Mouse (Mus musculus): Measurements from ENCODE around the gene Ddx10. TPM values are rescaled to one million over a fixed set of nuclear protein-coding genes. Genes with fewer than 3 reads are reported as not detected.

Gene Ddx10
- polyA plus RNA-seq, 1 experiment from 2014 or later, result 26.6 TPM

DNA sequence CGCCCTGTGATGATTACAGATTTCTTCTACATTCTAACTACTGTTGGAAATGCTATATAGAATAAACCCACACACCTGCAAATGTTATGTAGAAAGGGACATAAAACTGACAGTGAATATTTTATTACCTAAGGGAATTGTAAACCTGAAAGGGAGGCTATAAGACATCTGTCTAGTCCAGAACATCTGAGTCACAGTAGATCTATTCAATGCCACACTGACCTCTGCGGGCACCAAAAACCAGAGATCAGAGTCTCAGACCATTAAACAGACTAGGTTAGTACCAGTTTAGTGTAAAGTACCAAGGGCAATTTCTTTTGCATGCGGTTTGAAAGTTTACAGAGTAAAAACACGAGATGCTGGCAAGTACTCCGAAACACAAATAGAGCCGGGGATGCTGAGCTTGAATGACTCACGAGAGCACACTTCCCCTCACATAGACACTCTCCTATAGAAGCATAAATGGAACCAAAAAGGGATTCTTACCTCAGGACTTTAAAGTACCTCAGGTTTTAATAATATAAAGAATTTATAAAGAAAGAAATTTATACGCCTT lies 107.2 kb downstream of the Ddx10 start:
- Histone ChIP-seq H3K27ac (no peak overlapping the region), H3K9ac (no peak overlapping the region), H3K4me1 (no peaks in the 10 kb centered on the region), H3K4me2 (no peak overlapping the region), H3K9me3 (no peaks in the 10 kb centered on the region), H3K4me3 (replicated peaks) (no peak overlapping the region), H3K36me3 (replicated peaks) (no peaks in the 10 kb centered on the region), H3K27me3 (no peaks in the 10 kb centered on the region)
- ATAC-seq (ENCODE audit: low FRiP score), result no peak
- 91% methylated on average over 8 of the region's 8 CpGs for WGBS

DNA sequence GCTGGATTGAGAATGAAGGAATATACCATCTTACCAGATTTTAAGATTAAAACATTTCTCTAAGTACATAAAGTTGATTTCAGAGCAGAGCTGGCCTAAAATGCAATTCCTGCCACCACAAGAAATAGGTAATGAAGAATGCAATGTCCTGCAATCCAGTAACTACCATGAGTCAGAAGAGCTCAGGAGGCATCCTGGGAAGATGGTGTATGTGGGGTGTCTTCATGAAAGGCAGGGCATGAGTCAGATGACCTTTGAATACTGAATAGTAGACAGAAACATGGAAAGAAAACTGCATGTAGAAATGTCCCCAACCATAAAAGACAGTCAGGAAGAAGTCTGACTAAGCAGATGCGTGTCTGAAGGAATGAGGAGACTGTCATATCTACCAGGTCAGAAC lies 115.0 kb downstream of the Ddx10 start:
- WGBS, result 95% methylated on average over 1 of the region's 1 CpGs
- Histone ChIP-seq H3K9ac (no peak overlapping the region), H3K9me3 (no peaks in the 10 kb centered on the region), H3K27me3 (no peaks in the 10 kb centered on the region), H3K36me3 (replicated peaks) (no peaks in the 10 kb centered on the region), H3K4me2 (no peak overlapping the region), H3K4me3 (replicated peaks) (no peak overlapping the region), H3K27ac (no peak overlapping the region), H3K4me1 (no peaks in the 10 kb centered on the region)
- ATAC-seq (ENCODE audit: low FRiP score), result no peak

DNA sequence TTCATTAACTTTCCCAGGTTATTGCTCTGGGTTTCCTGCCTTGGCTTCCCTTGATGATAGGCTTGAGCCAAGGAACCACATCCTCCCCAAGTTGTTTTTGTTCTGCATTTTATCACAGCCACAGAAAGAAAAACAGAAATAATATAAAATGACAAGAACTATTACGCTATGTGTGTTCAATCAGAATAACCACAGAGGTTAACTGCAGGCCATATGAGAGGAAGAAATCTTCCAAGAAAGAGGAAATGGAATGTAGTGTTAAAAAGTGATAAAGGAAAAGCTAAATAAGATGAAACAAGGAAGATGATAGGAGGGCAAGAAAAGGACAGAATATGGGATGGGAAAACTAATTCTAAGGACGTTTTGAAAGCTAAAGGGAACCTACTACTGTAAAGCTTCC lies 117.4 kb downstream of the Ddx10 start:
- no peak overlapping the region for H3K9ac ChIP-seq
- H3K4me3 ChIP-seq (replicated peaks), result no peak overlapping the region
- WGBS, result 93% methylated on average over 2 of the region's 2 CpGs
- H3K27me3 ChIP-seq, result no peaks in the 10 kb centered on the region
- no peak overlapping the region for H3K27ac ChIP-seq
- H3K9me3 ChIP-seq, result no peaks in the 10 kb centered on the region
- ATAC-seq (ENCODE audit: low FRiP score), result no peak
- no peak overlapping the region for H3K4me2 ChIP-seq
- H3K4me1 ChIP-seq, result no peaks in the 10 kb centered on the region
- H3K36me3 ChIP-seq (replicated peaks), result no peaks in the 10 kb centered on the region

DNA sequence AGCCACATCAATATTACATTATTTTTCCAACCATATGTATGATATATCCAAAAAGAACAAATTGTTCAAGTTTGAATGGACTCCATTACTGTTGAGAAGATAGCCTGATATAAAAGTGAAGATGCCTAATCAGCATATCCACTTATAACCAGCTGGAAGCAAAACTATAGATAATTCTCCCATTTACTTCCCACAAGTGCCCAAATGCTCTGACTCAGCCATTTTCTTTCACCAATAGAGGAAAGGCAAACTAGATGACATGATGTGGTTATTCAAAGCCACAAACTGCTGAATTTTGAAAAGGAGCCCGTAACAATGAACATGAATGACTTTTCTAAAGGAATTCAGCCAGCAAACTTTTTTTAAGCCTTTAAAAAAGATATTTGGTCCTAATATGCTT lies 146.8 kb downstream of the Ddx10 start:
- ATAC-seq (ENCODE audit: low FRiP score), result no peak
- Histone ChIP-seq H3K4me2 (no peak overlapping the region), H3K9ac (no peak overlapping the region), H3K9me3 (no peaks in the 10 kb centered on the region), H3K4me3 (replicated peaks) (no peak overlapping the region), H3K27ac (no peak overlapping the region), H3K27me3 (no peaks in the 10 kb centered on the region), H3K36me3 (replicated peaks) (no peaks in the 10 kb centered on the region), H3K4me1 (no peaks in the 10 kb centered on the region)
- 86% methylated on average over 1 of the region's 1 CpGs for WGBS

DNA sequence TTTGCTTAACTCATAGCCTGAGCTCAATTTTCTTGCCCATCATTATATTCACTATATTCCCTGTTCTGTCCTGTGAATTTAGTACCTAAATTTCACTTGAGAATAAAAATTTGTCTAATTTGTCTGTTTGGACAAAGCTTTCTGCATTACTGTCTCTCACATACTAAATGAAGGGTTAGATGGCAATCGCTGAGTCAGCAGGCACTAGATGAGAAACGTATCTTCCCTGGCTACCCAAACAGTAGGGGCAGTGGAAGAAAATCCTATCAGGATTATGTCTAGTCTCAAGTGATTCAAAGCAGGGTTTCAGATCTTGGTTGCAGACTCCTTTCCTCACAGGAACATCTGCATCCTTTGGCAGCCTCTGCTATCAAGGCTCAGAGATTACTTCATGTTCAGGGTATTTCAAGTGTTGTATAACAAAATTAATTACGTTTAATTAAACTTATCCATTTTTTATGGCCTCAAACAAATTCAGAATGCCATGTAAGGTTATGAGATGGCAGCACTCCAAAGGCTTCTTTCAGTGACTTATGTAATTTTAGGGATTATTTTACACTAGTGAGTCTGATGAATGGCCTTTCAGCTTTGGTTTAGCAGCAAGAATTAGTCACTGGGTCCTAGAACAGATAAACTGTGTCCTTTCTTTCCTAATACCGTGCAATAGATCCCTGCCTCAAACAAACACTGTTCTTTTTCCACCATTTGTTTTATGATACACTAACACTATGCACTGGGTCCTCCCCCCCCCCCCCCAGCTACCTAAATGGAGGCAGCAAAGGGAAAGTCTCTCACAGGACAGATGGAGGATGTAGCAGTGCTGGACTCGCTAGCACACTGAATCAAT lies 152.3 kb downstream of the Ddx10 start:
- H3K9ac ChIP-seq, result no peak overlapping the region
- no peak overlapping the region for H3K4me3 ChIP-seq (replicated peaks)
- H3K9me3 ChIP-seq, result no peaks in the 10 kb centered on the region
- 82% methylated on average over 5 of the region's 5 CpGs for WGBS
- no peak overlapping the region for H3K27ac ChIP-seq
- no peaks in the 10 kb centered on the region for H3K27me3 ChIP-seq
- no peak for ATAC-seq (ENCODE audit: low FRiP score)
- H3K4me2 ChIP-seq, result no peak overlapping the region
- H3K4me1 ChIP-seq, result no peaks in the 10 kb centered on the region
- no peaks in the 10 kb centered on the region for H3K36me3 ChIP-seq (replicated peaks)

DNA sequence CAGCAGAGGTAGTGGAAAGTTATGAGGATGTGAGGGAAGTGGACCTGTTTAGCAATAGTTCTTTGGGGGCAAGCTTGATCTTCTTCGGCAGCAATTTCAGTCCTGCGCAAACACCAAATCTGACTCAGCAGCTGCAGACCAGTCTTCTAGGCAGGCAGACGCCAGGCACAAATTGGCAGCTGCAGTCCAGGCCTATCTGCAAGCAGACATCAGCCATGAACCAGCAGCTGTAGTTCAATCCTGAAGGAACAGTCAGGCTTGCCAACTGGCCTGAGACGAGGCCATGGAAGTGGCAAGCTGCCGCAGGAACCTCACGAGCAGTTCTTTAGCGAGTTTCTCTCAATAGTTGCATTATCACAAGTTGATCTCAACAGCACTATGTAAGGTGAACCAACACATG lies 153.3 kb downstream of the Ddx10 start:
- Histone ChIP-seq H3K27ac (no peak overlapping the region), H3K9ac (no peak overlapping the region), H3K4me3 (replicated peaks) (no peak overlapping the region), H3K9me3 (no peaks in the 10 kb centered on the region), H3K27me3 (no peaks in the 10 kb centered on the region), H3K36me3 (replicated peaks) (no peaks in the 10 kb centered on the region), H3K4me1 (no peaks in the 10 kb centered on the region), H3K4me2 (no peak overlapping the region)
- ATAC-seq (ENCODE audit: low FRiP score), result no peak
- WGBS, result 98% methylated on average over 7 of the region's 7 CpGs

DNA sequence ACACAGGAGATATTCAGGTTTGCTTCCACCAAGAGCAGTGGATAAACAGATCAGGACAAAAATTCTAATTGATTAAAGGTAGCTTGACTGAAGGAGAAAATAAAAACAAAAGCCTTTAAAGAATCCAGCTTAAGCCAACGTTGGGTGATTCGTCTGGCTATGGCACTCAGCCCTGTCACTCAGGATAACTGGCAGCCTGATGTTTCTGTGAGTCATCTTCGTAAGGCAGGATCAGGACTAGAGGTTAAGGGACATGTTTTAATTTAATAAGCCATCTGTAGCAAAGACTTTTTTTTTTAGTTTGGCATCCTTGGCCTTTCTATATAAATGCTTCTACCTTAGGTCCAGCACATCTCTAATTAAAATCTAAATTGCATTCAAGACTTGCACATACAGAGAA lies 170.2 kb downstream of the Ddx10 start:
- no peaks in the 10 kb centered on the region for H3K27me3 ChIP-seq
- no peaks in the 10 kb centered on the region for H3K36me3 ChIP-seq (replicated peaks)
- no peak for ATAC-seq (ENCODE audit: low FRiP score)
- WGBS, result 59% methylated on average over 3 of the region's 3 CpGs
- H3K4me3 ChIP-seq (replicated peaks), result no peak overlapping the region
- H3K9me3 ChIP-seq, result no peaks in the 10 kb centered on the region
- no peak overlapping the region for H3K4me2 ChIP-seq
- H3K27ac ChIP-seq, result no peak overlapping the region
- no peaks in the 10 kb centered on the region for H3K4me1 ChIP-seq
- no peak overlapping the region for H3K9ac ChIP-seq

DNA sequence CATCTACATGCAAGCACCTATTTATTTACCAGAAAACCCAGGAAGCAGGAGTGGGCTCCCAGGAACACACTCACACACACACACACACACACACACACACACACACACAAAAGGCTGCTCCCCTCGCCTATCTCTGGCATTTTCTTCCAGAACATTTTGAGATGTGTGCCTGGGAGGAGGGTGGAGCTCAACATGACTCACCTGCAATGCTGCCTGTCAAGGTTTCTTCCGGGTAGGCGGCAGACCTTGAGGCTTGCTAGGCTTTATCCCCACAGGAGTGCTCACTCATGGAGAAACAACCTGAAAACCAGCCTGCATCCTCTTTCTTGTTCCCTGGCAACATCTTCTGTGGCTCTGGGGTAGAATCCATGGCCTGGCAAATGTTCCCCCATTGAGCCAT lies 171.9 kb downstream of the Ddx10 start:
- Histone ChIP-seq H3K27ac (no peak overlapping the region), H3K9me3 (no peaks in the 10 kb centered on the region), H3K4me1 (no peaks in the 10 kb centered on the region), H3K4me3 (replicated peaks) (no peak overlapping the region), H3K9ac (no peak overlapping the region), H3K36me3 (replicated peaks) (no peaks in the 10 kb centered on the region), H3K27me3 (no peaks in the 10 kb centered on the region), H3K4me2 (no peak overlapping the region)
- no peak for ATAC-seq (ENCODE audit: low FRiP score)
- WGBS, result 90% methylated on average over 3 of the region's 3 CpGs

DNA sequence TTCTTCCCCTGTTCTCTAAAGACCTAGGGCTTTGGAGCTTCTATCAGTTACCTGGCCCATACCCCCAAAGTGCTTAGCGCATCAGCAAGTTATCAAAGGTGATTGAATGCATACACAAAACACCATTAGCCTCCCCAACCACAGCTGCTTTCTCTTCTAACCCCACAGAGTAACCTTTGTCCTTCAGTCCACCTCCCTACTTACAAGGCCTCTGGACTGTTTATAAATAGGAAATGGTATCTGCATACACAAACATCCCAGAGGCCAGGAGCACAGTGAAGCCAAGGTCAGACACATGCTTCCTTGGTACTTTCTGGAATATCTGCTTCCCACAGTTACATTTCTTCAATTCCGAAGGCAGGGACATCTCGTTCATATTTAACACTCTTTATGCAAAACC lies 173.4 kb downstream of the Ddx10 start:
- no peak overlapping the region for H3K9ac ChIP-seq
- H3K27ac ChIP-seq, result no peak overlapping the region
- WGBS, result 93% methylated on average over 3 of the region's 3 CpGs
- no peak for ATAC-seq (ENCODE audit: low FRiP score)
- H3K27me3 ChIP-seq, result no peaks in the 10 kb centered on the region
- no peaks in the 10 kb centered on the region for H3K4me1 ChIP-seq
- H3K4me3 ChIP-seq (replicated peaks), result no peak overlapping the region
- no peaks in the 10 kb centered on the region for H3K9me3 ChIP-seq
- H3K4me2 ChIP-seq, result no peak overlapping the region
- no peaks in the 10 kb centered on the region for H3K36me3 ChIP-seq (replicated peaks)

DNA sequence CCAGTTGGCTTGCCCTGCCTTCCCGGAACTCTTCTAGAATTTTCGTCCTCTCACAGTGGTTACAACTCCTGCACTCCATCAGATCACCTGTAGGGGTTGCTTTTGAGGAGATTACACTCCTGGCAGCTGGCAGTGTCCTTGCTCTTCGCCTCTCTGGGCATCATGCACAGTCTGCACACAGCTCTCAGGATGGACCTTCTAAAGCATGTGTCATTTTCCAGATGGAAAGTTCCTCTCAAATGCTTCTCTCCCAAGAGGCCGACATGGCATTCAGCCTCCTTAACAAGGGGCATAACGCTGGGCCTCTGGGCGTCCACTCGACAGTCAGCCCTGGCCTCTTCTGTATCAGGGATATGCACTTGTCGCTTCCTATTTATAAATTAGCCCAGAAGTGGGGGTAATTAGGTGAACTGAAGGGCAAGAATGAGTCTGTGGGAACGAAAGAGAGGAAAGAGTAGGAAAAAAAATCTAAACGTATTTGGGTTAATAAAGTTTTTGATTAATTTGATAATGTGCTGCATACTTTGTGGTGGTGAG lies 174.2 kb downstream of the Ddx10 start:
- 89% methylated on average over 10 of the region's 10 CpGs for WGBS
- no peak overlapping the region for H3K4me3 ChIP-seq (replicated peaks)
- H3K36me3 ChIP-seq (replicated peaks), result no peaks in the 10 kb centered on the region
- no peaks in the 10 kb centered on the region for H3K4me1 ChIP-seq
- no peaks in the 10 kb centered on the region for H3K9me3 ChIP-seq
- H3K27me3 ChIP-seq, result no peaks in the 10 kb centered on the region
- no peak for ATAC-seq (ENCODE audit: low FRiP score)
- H3K4me2 ChIP-seq, result no peak overlapping the region
- H3K27ac ChIP-seq, result no peak overlapping the region
- no peak overlapping the region for H3K9ac ChIP-seq

DNA sequence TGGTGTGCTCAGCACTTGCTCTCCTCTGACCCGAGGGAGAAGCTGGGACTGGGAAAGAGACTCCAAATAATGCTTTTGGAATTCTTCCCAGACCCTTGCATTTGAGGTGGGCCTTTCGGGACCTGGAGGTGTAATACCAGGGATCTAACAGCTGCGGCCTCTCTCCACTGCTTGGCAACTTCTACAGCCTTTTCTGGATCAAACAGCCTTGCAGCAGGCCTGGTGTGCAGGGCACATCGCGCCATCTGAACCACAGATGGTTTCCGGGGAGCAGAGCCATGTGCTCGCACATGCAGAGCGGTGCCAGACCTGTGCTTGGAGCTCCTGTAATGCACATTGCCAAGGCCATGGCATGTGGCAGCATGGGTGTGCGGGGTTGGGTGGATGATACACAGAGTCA lies 175.8 kb downstream of the Ddx10 start:
- Histone ChIP-seq H3K4me3 (replicated peaks) (no peak overlapping the region), H3K4me2 (no peak overlapping the region), H3K36me3 (replicated peaks) (no peaks in the 10 kb centered on the region), H3K4me1 (no peaks in the 10 kb centered on the region), H3K27me3 (no peaks in the 10 kb centered on the region), H3K9ac (no peak overlapping the region), H3K27ac (no peak overlapping the region), H3K9me3 (no peaks in the 10 kb centered on the region)
- 89% methylated on average over 9 of the region's 9 CpGs for WGBS
- ATAC-seq (ENCODE audit: low FRiP score), result no peak

DNA sequence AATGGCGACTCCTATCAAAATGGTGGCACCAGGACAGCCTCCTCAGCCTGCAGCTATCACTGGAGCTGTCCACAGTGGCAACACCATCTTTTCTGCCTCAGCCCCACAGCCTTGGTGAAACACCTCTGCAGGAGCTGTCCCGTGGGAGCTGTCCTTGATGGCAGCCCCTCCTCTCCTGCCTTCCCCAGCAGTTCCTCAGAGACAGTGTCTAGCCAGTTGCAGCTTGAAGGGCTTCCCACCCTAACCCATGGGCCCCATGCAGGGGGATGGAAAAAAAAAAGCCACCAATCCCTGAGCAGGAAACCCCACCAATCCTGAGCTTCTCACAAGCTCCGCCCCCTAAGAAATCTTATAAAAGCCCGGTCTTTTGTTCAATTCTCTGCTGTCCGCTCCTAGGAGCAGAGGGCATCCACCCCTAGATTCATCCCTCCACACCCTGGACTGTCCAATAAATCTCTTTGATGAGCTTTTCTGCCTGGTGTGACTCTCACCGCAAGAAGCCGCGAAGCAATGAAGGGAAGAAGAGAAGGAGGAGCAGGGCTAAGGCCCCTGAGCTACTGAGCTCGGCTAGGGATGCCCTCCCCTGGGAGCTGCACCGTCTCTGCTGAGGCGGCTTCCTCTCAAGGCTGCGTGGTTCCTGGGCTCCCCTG lies 176.9 kb downstream of the Ddx10 start:
- no peak overlapping the region for H3K4me2 ChIP-seq
- no peaks in the 10 kb centered on the region for H3K4me1 ChIP-seq
- H3K4me3 ChIP-seq (replicated peaks), result no peak overlapping the region
- H3K36me3 ChIP-seq (replicated peaks), result no peaks in the 10 kb centered on the region
- WGBS, result 84% methylated on average over 12 of the region's 12 CpGs
- no peak for ATAC-seq (ENCODE audit: low FRiP score)
- H3K27me3 ChIP-seq, result no peaks in the 10 kb centered on the region
- H3K27ac ChIP-seq, result no peak overlapping the region
- H3K9ac ChIP-seq, result no peak overlapping the region
- H3K9me3 ChIP-seq, result no peaks in the 10 kb centered on the region

All from forebrain, embryonic 12.5 days (tissue).